Mouse (Mus musculus) CD4-positive, CD25-positive, alpha-beta regulatory T cell, adult 9 weeks (primary cell): ENCODE measurements around the gene Vmn1r48. TPM values are rescaled to one million over a fixed set of nuclear protein-coding genes. Genes with fewer than 3 reads are reported as not detected.

ENCODE experiments used
- polyA plus RNA-seq: library from polyadenylated mRNA; unstranded; fragments of 100-300 nt; shearing (Covaris generic); gene quantifications from one replicate; pipeline ENCODE4 v1.2.1, GENCODE M21; 2017

The Vmn1r48 gene
- polyA plus RNA-seq, result not detected

GRCm38 (mm10) chr6:90036741-90037140 is at the start of gene Vmn1r48:
Gene Vmn1r48 (minus strand): TSS chr6:90036841.

GRCm38 (mm10) chr6:90078406-90078805 is 41.8 kb upstream of the Vmn1r48 start, which contains the start of gene Vmn1r49:
Gene Vmn1r49 (minus strand): TSS chr6:90078506.

GRCm38 (mm10) chr6:90015847-90016246 is 20.8 kb downstream of the Vmn1r48 start, which contains the start of gene Vmn1r47:
Gene Vmn1r47 (plus strand): TSS chr6:90016147.

Other genes with a start within 250 kb of the Vmn1r48 start
- gene Vmn1r42, start 160.4 kb downstream of the Vmn1r48 start, polyA plus RNA-seq, result not detected
- 0.17 TPM for gene Vmn1r43, start 160.4 kb downstream of the Vmn1r48 start, polyA plus RNA-seq
- not detected for gene Vmn1r44, start 153.2 kb downstream of the Vmn1r48 start, polyA plus RNA-seq
- not detected for gene Vmn1r45, start 96.2 kb downstream of the Vmn1r48 start, polyA plus RNA-seq
- 0.02 TPM for gene Vmn1r46, start 67.5 kb downstream of the Vmn1r48 start, polyA plus RNA-seq
- not detected for gene Vmn1r47, start 20.7 kb downstream of the Vmn1r48 start, polyA plus RNA-seq
- gene Vmn1r49, start 41.7 kb upstream of the Vmn1r48 start, polyA plus RNA-seq, result 0.04 TPM
- not detected for gene Vmn1r50, start 64.6 kb upstream of the Vmn1r48 start, polyA plus RNA-seq
- gene Vmn1r51, start 85.8 kb upstream of the Vmn1r48 start, polyA plus RNA-seq, result not detected
- gene Vmn1r52, start 138.0 kb upstream of the Vmn1r48 start, polyA plus RNA-seq, result not detected
- gene V1ra8, start 166.0 kb upstream of the Vmn1r48 start, polyA plus RNA-seq, result not detected
- not detected for gene Vmn1r53, start 187.6 kb upstream of the Vmn1r48 start, polyA plus RNA-seq
- not detected for gene Vmn1r54, start 209.5 kb upstream of the Vmn1r48 start, polyA plus RNA-seq